Mouse (Mus musculus) kidney, adult 8-10 months (tissue): ENCODE measurements around the gene Atg5.
"Not testable (repeated sequence)": the region's sequence is repeated elsewhere in the genome, so short reads cannot be mapped to it uniquely, and the experiment has no call there.

Experiments used
- DNase-seq, 2 experiments: peaks; one replicate each; pipeline ENCODE4 v3.0.0; 2022

Atg5 gene

GRCm38 (mm10) chr10:44316280-44317270 is 48.4 kb downstream of the Atg5 start:
- no peak for DNase-seq

DNA sequence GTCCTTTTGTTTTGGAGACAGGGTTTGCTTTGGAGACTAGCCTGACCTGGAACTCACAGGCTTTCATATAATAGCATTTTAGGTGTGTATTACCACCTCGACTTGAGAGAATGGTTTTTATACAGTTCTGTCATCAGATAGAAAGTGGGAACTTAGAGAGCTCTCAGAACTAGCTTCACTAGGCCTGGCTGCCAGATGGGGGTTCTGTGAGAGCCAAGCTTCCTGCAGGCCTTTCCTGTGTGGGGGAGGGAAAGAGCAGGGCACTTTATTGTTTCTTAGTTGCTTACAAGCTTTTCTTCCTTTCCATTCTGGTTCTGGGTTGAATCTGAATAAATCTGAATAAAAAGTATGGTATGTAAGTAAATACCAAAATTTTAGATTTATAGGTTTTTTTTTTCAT is 54.0 kb downstream of the Atg5 start:
- no peak for DNase-seq

GRCm38 (mm10) chr10:44323070-44323775 is 55.1 kb downstream of the Atg5 start:
- no peak for DNase-seq

DNA sequence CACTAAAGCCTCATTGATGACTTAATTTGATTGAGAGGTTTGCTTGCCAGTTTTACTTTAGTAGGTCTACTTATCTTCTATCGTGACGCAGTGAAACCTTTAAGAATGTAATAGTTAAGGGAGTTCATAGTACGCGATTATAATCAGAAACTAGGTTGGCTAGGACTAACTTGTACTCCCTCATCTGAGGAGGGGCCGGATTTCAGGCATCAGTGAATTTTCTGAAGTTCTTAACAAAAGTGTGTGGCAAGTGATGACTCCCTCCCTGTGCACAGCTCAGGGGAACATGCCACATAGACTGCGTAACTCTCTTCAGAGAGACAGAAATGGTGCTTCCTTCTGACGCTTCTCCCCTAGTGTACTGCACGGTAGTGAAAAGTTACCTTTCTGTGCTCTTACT is 55.7 kb downstream of the Atg5 start:
- DNase-seq = peak in 1 of 2 experiments; percentile 9

DNA sequence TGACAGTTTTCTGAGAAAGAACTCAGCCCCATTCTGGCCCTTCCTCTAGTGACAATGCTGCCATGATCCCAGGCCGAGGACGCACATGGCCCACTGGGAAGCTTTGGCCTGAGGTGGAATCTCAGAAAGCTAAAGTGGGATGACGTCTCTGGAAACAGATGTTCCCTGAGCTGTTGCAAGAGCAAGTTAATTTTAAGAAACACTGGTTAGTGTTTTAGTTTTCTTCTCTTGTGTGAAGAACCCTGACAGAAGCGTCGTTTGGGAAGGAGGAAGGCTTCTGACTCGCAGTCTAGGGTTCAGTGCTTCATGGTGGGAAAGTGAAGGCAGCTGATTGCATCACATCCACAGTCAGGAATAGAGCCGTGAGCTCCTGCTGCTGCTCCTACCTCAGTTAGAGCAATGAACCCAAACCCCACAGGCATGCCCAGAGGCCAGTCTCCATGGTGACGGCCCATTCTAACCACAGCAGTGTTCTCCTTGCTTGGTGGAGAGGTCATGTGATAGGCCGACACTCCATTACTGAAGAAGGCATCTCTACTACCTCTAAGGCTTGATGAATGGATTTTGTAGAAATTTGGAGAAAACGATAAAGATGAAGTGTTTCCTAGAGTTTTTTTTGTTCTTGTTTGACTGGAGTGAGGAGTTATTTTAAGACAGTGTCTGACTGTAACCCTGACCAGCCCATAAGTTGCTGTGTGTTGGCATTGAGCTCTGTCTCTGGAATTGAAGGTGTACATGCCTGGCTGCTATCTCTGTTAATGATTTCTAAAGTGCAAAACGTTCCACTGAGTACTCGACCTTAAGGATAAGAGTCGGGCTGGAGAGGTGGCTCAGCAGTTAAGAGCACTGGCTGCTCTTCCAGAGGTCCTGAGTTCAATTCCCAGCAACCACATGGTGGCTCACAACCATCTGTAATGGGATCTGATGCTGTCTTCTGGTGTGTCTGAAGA is 57.7 kb downstream of the Atg5 start:
- peak; percentile 13 to 22 for DNase-seq

DNA sequence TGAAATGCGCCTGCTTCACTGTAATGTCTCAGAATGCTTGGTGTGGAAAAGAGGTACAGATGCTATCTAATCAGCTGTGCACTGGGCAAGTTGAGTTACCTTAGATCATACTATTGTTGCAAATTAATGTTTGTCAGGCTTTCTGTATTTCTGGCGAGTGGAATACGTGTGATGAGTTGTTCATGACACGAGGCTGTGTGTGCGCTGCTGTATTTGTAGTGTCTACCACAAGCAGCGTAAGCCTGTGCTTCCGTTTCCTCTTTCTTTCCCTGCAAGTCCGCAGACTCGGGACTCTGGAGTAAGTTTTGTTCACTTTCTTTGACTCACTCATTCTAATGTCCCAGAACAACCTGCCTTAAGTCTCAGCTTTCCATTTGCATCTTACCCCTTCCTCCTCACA is 58.9 kb downstream of the Atg5 start:
- no peak for DNase-seq

DNA sequence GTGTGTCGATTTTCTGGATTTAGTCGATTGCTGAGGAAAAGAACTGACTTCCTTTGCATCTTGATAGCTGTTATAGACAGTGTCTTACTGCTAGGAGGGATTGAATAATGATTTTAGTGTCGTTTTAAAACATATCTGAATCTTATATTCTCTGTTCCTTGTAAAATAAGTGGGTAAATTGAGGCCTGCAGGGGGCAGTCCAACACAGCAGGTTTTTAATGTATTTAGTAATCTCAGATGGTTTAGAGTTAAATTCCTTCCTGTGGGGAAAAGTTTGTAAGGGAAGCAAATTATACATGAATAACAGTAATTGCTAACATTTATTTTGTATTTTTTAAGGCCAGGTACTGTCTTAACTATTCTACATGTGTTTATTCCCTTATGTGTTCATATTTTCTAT is 60.2 kb downstream of the Atg5 start:
- peak; percentile 10 to 55 for DNase-seq

GRCm38 (mm10) chr10:44330717-44331116 is 62.6 kb downstream of the Atg5 start:
- no peak for DNase-seq

- no peak for DNase-seq
Observed at GRCm38 (mm10) chr10:44331469-44331868, 63.3 kb downstream of the Atg5 start.

GRCm38 (mm10) chr10:44332656-44333055 is 64.5 kb downstream of the Atg5 start:
- DNase-seq = not testable (repeated sequence)

DNA sequence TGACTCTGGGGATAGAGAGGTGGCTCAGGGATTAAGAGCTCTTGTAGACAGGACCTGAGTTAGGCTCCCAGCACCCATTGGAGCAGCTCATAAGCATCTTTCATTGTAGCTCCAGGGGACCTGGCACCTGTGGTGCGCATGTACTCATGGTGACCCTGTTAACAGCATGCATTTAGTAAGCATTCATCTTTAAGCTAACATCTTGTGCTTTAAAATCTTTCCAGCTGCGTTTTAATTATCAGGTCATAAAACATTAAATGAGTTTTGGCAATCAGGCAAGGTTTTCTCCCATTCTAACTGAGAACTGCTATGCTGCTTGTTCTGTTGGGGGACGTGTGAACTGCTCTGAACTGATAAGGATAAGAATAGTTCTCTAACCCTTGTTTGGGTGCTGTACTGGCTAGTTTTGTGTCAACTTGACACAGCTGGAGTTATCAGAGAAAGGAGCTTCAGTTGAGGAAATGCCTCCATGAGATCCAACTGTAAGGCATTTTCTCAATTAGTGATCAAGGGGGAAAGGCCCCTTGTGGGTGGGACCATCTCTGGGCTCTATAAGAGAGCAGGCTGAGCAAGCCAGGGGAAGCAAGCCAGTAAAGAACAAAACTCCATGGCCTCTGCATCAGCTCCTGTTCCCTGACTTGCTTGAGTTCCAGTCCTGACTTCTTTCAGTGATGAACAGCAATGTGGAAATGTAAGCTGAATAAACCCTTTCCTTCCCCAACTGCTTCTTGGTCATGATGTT is 68.7 kb downstream of the Atg5 start:
- DNase-seq = not testable (repeated sequence)

DNA sequence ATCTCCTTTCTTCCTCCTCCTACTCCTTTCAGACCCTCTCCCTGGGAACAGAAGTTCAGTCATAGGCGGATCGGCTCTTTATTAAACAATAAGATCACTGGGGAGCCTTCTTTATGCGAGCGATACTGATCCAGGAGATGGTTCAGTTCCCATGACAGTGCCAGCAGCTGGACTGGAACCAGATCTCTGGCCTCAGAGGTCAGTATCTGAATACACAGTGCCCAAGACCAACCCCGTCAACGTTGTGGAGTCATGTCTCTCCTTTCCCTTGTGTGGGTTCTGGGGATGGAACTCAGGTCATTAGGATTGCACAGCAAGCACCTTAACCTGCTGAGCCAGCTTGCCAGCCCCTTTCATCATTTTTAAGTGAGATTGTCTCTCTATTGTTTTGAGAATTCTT is 70.4 kb downstream of the Atg5 start:
- no peak for DNase-seq

GRCm38 (mm10) chr10:44339326-44339725 is 71.2 kb downstream of the Atg5 start:
- DNase-seq = no peak

DNA sequence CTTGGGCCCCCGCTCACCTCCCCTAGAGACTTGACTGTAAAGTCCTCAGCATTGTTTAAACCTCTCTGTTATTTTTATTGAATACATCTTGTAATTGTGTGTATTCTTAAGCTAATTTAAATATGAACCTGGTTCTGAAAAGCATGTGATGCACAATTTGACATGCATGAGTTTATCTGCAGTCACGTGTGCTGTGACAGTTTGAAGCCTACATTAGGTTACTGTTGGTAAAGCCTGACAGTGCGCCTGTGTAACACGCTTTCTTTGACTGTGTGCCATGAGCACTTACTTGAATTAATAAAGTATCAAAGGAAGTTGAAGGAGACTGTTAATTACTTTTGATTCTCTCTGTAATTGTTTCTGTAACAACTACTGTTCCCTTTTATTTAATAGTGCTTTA is 72.8 kb downstream of the Atg5 start:
- no peak for DNase-seq

- no peak for DNase-seq
Observed at GRCm38 (mm10) chr10:44341826-44342521, 73.8 kb downstream of the Atg5 start.

- DNase-seq = no peak
Observed at GRCm38 (mm10) chr10:44343351-44343750, 75.2 kb downstream of the Atg5 start.

GRCm38 (mm10) chr10:44347549-44348172 is 79.5 kb downstream of the Atg5 start:
- DNase-seq = no peak

DNA sequence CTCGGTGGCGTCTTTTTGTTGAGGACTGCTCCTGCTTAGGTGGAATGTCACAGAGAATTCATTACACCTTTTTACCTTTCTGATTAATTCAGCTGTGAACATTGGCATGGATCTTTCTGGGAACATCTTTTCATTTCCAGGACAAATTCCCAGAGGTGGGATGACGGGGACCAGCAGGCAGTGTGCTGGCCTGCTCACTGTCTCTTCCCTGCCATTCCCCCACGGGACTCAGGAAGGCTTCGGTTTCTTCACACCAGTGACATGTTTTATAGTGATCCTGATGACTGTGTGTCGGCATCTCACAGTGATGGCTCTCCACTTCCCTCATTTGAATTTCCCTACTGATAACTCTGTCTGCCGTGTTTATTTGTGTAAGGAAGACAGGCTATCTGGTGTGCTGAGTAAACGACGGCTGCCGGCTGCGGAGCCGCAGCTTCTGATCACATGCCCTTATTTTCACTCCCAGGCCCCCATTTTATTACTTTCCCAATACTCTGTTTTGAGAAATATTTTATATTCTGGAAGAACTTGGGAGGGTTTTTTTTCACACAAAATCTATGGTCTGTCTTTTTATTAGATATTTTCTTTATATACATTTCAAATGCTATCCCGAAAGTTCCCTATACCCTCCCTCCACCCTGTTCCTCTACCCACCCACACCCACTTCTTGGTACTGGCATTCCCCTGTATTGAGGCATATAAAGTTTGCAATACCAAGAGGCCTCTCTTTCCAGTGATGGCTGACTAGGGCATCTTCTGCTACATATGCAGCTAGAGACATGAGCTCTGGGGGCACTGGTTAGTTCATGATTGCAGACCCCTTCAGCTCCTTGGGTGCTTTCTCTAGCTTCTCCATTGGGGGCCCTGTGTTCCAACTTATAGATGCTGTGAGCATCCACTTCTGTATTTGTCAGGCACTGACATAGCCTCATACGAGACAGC is 80.6 kb downstream of the Atg5 start:
- no peak for DNase-seq

- DNase-seq = no peak
Observed at GRCm38 (mm10) chr10:44353467-44353866, 85.3 kb downstream of the Atg5 start.

DNA sequence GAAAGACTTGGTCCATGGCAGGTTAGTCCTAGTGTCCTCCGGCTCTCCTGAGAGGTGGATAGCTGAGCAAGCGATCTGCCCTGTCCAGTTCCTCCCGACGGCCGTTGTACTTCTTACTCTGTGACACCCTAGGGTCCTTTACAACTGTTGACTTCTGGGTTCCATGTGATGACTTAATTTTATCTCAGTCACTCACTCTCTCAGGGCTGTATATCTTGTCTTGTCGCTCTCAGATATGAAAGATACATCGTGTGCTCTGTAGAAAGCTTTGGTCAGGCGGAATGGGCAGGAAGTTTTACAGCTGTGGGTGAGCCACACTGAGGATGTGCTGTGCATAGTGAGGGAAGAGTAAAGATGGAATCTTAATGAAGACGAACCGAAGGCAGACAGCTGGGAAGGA is 86.2 kb downstream of the Atg5 start:
- no peak for DNase-seq
